Mouse (Mus musculus): Measurements from ENCODE around the gene Tceal9.
A peak's percentile ranks its signal among the peaks of the same experiment; 100 is the strongest.
"Not testable (repeated sequence)": the region's sequence is repeated elsewhere in the genome, so short reads cannot be mapped to it uniquely, and the experiment has no call there.

Gene Tceal9

DNA sequence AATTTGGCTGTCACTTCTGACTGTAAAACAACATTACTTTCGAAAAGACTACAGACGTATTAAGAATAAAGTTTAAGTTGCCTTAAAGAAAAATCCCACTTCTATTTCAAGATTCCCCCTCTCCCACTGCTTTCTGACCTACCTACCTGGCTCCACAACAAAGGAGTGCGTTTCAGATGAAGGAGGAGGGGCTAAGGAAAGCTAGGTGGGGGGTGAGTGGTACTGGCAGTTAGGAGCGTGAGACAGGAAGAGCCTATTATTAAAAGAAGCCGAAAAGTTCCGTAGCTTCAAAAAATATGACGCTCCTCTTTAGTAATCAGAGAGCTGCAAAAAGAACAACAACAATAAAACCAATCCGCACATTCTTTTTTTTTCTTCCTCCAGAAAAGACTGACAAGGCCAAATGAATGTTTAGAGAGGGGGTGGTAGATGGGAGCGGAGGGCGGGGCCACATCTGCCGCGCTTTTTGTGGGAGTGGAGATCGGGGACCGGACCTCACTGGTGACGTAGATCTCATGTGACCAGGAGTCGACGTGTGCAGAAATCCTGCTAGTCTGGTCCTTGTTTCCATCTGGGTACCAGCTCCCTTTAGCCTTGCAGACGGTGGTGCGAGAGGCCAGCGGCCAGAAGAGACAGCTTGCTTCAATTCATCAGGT is at the start of gene Tceal9:
Gene Tceal9 (plus strand): TSS at position 506 of the 656 bp plus-strand sequence.
- DNase-seq (ENCODE audit: low read depth, low spot score), result peak; percentile 66

DNA sequence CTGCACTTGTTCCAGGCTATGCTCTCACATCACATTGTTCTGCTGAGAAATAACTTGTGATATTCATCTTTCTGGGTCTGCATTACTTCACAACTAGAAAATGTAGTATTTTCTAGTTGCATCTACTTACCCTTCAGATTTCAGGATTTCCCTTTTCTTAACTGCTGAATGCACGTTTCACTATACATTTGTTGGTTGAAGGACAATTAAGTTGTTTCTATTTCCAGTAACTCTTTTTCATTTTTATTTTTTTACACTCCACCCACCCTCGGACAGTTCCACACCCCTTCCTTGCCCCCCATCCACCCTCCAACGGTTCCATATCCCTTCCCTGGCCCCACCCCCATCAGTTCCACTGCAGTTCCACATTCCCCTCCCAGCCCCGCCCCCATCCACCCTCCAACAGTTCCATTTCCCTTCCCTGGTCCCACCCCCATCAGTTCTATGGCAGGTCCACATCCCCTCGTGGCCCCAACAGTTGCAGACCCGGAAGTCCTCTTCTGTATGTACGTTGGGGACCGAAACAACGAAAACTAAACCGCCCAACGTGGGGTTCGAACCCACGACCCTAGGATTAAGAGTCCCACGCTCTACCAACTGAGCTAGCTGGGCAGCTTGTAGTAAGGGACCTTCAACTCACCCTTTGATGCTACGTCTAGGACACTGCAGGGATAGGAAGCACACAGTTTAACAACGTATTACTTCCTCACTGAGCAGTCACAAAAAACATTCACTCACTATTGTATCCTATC is 49.5 kb upstream of the Tceal9 start:
- no peak for DNase-seq (ENCODE audit: low read depth, low spot score)

DNA sequence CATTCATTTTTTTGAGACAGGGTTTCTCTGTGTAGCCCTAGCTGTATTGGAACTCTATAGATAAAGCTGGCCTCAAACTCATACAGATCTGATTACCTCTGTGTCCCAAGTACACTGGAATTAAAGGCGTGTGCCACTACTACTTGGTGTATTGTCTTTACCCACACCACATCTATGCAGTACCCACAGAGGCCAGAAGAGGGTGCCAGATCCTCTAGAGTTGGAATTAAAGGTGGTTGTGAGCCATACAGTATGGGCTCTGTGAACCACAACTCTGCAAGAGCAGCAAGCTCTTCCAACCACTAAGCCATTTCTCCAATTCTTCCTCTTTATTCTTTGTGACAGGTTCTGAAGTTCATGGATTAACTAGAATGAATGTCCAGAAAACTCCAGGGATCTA is 48.0 kb upstream of the Tceal9 start:
- DNase-seq (ENCODE audit: low read depth, low spot score), result no peak

DNA sequence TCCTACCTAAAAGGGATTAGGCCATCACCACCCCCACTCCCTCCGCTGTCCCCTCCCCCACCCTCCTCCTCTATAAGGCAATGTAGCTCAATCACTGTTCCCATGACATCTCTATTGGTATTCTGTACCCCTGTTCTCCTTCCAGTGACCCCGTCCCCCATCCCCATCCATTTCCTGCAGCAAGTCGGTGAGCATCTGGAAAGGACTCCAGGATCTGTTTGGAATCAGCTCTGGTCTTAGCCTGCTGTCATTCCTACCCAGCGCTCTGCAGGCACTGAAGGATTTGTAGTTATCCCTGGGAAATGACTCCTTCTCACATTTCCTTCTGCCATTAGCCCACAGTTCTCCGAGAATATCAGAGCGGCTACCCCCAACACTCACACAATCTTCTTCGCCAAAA is 41.6 kb upstream of the Tceal9 start:
- DNase-seq (ENCODE audit: low read depth, low spot score), result no peak

DNA sequence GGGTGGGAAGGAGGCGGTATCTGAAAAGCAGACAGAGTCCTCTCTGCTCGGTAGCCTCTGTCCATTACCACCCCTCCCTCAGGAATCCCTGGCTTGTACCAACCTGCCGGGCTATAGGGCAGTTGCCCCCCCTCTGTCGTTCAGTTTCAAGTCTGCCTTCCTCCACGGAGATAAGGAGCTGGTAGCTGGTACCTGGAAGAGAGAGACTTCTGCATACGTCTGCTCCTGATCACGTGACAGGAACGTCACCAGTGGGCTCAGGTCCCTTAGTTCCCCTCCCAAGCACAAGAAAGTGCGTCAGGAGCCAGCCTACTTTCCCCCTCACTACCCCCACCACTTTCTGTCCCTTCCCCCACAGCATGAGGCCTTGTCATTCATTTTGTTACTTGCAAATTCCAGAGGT is 41.2 kb upstream of the Tceal9 start, which contains the start of gene Tceal5:
Gene Tceal5 (minus strand): TSS at position 213 of the 403 bp plus-strand sequence.
- DNase-seq (ENCODE audit: low read depth, low spot score), result peak; percentile 52

DNA sequence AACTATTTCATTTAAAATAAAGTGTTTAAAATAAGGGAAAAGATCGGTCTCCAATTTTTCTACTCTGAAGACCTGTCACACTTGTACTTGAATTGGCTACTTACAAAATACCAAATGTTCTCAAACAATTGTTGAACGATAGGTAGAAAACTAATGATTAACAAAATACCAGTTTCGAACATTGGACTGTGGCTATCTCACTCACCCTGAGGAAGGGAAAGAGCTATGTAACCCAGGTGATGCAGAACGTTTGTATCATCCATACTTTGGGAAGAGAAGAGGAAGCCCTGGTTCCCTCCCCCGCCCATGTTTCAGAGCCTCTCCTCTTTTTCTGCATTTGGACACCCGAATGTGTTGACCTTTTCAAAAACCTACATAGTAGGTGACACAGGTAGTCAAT is 40.5 kb upstream of the Tceal9 start:
- DNase-seq (ENCODE audit: low read depth, low spot score), result no peak

DNA sequence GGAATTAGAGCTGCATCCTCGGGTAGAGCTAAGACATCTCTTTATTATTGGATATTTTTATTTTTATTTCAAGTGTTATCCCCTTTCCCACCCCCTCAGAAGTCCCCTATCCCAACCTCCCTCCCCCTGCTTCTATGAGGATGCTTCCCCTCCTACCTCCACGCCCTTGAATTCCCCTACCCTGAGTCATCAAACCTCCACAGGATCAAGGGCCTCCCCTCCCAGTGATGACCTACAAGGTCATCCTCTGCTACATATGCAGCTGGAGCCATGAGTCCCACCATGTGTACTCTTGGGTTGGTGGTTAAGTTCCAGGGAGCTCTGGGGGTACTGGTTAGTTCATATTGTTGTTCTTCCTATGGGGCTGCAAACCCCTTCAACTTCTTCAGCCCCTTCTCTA is 31.5 kb upstream of the Tceal9 start:
- DNase-seq (ENCODE audit: low read depth, low spot score), result no peak

DNA sequence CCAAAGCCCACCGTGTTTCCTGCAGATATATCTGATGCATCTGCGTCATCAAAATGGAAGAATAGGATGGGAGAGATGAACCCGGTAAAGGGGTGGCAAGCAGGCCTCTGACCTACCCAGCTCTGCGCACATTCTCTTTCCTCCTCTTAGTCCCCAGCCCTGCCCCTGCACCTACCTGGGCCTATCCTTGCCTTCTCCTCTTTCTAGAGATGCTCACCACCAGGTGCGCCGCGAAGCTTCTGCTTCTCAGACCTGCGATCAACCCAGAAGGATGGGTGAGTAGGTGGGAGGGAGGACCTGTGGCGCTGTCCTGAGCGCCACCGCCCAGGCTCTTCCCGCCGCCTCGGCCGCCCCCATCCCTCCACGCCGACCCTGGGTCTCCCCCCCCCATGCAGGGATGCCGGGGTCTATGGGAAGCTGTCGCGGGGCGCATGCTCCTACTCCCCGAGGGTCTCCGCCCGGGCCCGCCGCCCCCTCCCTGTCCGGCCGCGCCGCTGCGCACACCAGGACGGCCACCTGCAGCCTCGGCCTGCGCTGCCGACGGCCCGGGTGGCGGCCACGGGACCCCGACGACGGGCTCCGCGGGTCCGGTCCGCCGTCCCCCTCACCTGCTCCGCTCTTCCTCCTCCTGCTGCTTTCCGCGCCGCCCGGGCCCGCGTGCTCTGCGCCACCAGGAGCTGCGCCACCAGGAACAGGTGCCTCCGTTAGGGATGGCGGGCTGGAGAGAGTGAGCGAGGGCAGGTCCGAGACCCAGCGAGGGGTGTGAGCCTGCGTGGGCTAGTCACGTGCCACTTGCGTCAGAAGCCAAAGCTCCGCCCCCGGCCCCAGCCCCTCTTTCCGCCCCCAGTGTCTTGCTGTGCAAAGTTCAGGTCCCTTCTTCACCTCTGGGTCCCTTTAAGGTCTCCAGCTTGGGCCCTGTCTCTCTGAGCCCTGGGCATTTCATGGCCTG is 29.9 kb upstream of the Tceal9 start, which contains the start of the genes Tceal7 and Bex1:
Gene Tceal7 (plus strand): TSS at position 51 of the 949 bp plus-strand sequence.
Gene Bex1 (minus strand): TSS at position 785 of the 949 bp plus-strand sequence.
- not testable (repeated sequence) for DNase-seq (ENCODE audit: low read depth, low spot score)

DNA sequence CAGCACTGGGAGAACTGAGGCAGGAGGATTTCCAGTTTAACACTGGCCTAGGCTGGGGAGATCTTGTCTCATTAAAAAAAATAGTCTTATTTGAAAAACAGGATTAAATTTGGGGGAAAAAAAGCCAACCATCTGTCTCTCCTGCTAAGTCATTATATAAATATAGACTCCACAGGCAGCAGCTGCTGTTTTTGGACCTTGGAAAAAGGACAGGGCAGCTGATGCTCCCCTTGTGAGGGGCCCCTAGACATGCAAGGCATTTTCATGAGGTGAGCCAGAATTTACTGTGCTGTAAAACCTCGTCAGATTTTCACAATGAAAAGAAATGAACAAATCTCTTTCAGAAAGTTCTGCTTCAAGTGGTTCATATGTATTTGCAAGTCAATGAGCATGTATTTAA is 28.6 kb upstream of the Tceal9 start:
- no peak for DNase-seq (ENCODE audit: low read depth, low spot score)

DNA sequence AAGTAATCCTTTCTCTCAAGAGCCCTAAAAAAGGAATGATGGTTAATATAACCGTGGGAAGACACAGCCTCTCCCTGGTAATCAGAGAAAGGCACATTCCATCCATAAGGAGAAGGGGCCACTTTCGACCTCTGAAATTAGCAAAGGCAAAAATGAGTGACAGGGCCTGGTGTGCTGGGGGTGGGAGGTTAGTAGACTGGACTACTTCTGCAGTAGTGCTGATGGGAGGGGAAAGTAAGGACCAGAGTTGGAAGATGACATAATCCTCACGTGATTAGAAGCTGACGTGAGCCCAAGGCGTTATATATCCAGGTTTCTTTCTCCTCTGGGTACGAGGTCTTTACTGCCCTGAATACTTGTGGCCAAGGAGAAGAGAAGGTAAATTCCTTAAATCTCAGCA is 21.2 kb upstream of the Tceal9 start:
- no peak for DNase-seq (ENCODE audit: low read depth, low spot score)

DNA sequence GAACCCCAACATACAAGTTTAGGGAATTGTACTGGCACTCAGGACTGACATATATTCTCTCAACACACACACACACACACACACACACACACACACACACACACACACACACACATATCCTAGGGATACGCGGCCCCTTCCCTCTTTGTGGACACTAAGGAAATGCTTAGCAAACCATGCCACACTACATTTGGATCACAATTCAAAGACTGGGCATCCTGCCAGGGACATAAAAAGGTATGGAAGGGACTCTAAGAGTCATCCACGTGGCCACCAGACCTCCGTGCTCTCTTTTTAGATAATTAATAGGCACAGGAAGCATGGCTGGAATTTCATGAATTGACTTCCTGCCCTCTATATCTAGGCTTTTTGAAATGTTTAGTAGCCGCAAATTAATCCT is 17.1 kb upstream of the Tceal9 start:
- DNase-seq (ENCODE audit: low read depth, low spot score), result no peak

DNA sequence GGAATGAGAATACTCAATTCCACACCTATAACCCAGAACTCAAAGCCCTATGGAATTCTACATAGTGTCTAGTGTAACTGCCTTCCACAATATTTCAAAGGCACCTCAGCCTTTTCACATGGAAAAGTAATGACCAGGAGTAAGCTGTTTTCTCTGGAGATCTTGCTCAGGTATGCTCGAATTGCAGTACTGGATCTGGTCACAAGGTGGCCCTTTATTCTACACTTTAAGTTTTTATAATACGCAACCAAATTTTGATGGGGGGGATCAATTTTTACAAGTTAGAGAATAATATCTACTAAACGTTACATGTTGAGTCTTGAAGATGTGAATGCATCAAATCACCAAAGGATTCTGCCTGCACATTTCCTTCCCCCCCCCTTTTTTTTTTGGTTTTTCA is 6.8 kb upstream of the Tceal9 start:
- no peak for DNase-seq (ENCODE audit: low read depth, low spot score)

DNA sequence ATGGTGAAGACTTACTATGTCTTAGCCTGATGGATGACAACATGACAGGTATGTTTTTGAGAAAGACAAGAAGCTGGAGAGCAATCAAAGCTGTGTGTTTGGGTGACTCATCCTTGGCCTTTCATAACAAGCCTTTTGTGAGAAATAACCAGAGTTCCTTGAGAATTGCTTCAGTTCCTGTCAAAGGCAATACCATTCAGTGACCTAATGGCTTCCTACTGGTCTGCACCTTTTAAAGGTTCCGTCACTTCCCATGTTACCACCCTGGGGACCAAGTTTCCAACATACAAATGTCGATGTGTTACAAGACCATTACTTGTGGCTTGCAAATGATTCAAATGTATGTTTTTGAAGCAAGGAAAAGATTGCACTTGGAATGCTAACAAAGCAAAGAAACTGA is 1.7 kb upstream of the Tceal9 start:
- DNase-seq (ENCODE audit: low read depth, low spot score), result no peak

DNA sequence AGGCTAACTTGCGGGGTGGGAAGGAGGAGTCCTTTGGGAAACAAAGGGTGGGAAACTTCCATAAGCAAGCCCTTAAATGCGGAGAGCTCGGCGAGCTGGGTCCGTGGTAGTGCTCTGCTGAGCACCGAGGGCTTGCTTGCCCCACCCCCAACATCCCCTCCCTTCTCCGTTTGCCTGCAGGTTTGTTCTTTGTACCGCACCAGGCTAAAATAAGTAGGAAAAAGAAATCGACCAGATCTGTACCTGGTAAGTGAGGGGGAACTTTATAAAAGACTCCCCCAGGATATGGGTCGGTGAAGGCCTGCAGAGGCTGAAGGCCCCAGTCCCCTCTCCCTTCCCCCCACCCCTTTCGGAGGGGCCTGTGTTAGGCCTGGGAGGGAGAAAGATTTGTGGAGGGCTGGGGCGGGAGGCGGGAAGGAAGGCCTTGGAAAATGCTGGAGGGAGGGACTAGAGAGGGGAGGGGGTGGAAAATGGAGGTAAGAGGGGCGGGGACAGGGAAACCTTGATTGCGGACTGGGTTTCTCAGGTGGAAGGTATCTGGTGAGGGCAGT is 717 bp downstream of the Tceal9 start:
- DNase-seq (ENCODE audit: low read depth, low spot score), result no peak

DNA sequence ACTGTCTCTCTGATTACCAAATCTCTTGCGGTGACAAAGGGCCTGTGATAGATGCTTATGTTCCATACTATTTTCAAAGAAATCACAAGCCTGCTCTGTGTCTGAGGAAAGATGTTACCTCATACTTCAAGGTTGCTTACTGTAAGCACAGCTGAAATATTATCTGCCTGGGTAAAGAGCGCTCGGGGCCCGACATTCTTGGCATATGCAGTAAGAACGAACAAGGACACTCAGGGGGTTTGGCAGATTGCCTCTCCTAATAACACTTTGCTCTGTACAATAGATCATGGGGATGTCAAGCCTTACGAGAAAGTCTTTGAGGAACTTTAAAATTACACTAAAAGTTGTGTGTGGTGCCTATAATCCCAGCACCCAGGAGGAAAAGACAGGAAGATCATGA is 3.9 kb downstream of the Tceal9 start:
- no peak for DNase-seq (ENCODE audit: low read depth, low spot score)

DNA sequence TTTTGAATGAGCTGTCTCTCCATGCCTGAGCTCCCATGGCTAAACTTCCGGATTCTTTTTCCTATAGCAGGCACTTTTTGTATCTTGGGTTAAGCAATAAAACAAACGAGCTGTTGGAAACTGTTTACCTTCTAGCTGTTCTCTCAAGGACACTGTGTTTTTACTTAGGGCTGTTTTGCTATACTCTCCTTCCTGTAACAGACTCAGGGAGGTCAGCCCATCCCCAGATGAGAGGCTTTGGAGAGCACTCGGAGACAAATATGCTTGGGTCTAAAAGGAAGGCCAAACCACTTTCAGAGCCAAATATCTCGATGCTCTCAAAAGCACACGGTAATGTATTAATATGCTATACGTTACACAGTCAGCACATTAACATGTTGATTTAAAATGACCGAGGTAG is 4.8 kb downstream of the Tceal9 start:
- no peak for DNase-seq (ENCODE audit: low read depth, low spot score)

DNA sequence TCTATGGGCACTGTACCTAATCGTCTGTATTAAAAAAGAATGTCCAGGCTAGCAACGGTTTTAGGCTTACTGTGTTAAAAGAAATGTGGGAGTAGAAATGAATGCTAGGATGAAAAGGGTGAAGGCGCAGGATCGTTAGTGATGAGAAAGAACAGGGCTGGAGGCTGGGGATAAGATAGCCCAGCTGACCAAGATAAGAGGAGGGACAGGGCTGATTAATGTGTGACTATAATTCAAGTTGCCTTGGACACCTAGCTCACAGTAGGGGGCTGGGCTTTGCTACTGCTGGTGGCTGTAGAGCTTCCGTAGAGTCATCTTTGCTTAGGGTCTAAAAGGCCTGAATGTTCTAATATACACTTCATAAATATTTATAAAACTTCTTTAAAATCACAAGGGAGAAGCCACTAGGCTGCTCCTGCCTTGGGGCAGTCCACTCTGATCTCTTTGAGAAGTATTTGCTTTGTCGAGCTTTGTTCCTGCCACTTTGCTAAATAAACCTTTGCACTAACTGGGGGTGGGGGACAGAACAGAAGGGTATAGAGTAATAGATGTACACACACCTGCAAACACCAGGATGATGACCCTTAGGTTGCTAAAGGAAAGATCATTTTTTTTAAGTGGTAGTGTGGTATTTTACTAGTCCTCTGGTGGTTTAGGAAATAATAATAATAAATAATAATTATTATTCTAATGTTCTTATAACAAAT is 7.3 kb downstream of the Tceal9 start:
- no peak for DNase-seq (ENCODE audit: low read depth, low spot score)

DNA sequence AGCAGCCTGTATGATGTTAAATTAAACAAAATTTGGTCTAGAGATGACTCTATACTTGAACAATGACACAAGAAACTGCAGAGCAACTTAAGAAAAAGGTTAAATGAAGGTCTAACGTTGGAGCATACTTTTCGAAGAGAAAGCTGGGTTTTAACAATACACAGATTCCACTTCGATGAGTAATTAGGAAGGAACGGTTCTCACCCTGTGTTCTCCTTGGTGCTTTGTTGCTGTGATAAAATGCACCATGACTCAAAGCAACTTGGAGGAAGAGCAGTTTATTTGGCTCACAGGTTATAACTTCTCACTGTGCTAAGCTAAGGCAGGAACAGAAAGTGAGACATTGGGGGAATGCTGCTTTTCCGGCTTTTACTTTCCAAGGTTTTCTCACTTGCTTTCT is 22.8 kb downstream of the Tceal9 start:
- no peak for DNase-seq (ENCODE audit: low read depth, low spot score)

DNA sequence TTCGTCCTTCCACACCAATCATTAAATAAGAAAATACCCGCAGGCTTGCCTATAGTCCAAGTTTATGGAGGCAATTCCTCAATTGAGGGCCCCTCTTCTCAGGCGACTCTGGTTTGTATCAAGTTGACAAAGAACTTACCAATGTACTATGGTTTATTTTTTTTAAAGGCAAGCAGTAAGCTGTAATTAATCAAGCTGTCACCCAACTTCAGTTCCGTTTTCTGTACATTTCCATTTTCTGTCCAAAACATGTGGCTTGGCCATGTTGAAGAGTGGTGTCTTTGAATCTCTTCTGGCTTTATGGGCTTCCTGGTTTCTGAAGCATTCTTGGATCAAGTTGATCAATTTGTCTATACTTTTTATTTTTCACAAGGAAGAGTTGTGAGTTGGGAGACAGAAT is 23.3 kb downstream of the Tceal9 start:
- DNase-seq (ENCODE audit: low read depth, low spot score), result no peak

DNA sequence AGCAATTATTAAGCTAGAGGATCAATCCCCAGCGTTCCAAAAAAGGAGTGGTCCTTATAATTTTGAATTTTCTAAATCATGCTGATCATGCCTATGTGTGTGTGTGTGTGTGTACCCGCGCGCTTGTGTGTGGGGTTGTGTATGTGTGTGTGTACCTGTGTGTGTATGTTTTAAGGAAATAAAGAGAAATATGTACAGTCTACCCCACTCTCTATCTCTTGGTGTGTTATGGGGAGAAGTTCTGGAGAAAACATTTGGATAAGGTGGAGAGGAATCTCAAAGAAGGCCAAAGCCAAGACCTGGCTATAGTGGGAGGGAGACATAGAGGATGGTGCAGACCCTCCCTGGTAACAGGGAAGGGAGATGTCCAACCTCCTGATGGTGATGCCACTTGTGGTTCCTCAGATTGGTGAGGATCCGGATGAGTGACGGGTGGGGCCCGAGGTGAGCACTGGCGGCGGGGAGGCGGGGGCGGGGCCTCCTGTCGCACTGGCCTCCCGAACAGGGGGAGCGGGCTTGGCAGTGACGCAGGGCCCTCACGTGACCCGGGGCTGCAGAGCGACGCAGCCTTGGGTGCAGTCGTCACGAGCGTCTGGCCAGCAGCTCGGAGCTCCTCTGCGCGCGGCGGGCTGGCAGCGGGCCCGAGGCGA is 25.0 kb downstream of the Tceal9 start, which contains the start of gene Bex3:
Gene Bex3 (plus strand): TSS at position 511 of the 650 bp plus-strand sequence.
- not testable (repeated sequence) for DNase-seq (ENCODE audit: low read depth, low spot score)

All from brain, embryonic 18.5 days (tissue).